Mouse (Mus musculus): ENCODE data around the gene AI413582. TPM values are rescaled to one million over a fixed set of nuclear protein-coding genes. Genes with fewer than 3 reads are reported as not detected.

AI413582 gene
- polyA plus RNA-seq, 1 experiment, result 98.9 TPM

- no peak for DNase-seq
- H3K4me1 ChIP-seq (ENCODE audit: control insufficient read depth, insufficient read depth, low read length), result peaks cover 17% of the 10 kb centered on the region
- H3K27me3 ChIP-seq (ENCODE audit: control insufficient read depth, insufficient read depth, low read length), result no peaks in the 10 kb centered on the region
- H3K4me3 ChIP-seq (replicated peaks; ENCODE audit: insufficient read depth, low read depth, low read length), result no peak overlapping the region
- TF ChIP-seq POLR2A (IDR thresholded peaks at IDR 0.05; ENCODE audit: borderline replicate concordance, insufficient read depth, low read length) (no peak), CTCF (IDR thresholded peaks at IDR 0.05; ENCODE audit: borderline replicate concordance, insufficient read depth, low read depth, low read length) (no peak)
- H3K27ac ChIP-seq (ENCODE audit: insufficient read depth, low read length), result no peak overlapping the region
- 91% methylated on average over 10 of the region's 10 CpGs for WGBS
Measured at GRCm38 (mm10) chr17:27551393-27551940, 14.1 kb downstream of the AI413582 start.

GRCm38 (mm10) chr17:27549234-27549633, 16.3 kb downstream of the AI413582 start:
- Histone ChIP-seq H3K27me3 (ENCODE audit: control insufficient read depth, insufficient read depth, low read length) (no peaks in the 10 kb centered on the region), H3K4me1 (ENCODE audit: control insufficient read depth, insufficient read depth, low read length) (peaks cover 17% of the 10 kb centered on the region), H3K4me3 (replicated peaks; ENCODE audit: insufficient read depth, low read depth, low read length) (no peak overlapping the region), H3K27ac (ENCODE audit: insufficient read depth, low read length) (no peak overlapping the region)
- DNase-seq, result no peak
- no peak for TF ChIP-seq POLR2A (IDR thresholded peaks at IDR 0.05; ENCODE audit: borderline replicate concordance, insufficient read depth, low read length)
- TF ChIP-seq CTCF (IDR thresholded peaks at IDR 0.05; ENCODE audit: borderline replicate concordance, insufficient read depth, low read depth, low read length), result no peak
- 53% methylated on average over 8 of the region's 8 CpGs for WGBS

DNA sequence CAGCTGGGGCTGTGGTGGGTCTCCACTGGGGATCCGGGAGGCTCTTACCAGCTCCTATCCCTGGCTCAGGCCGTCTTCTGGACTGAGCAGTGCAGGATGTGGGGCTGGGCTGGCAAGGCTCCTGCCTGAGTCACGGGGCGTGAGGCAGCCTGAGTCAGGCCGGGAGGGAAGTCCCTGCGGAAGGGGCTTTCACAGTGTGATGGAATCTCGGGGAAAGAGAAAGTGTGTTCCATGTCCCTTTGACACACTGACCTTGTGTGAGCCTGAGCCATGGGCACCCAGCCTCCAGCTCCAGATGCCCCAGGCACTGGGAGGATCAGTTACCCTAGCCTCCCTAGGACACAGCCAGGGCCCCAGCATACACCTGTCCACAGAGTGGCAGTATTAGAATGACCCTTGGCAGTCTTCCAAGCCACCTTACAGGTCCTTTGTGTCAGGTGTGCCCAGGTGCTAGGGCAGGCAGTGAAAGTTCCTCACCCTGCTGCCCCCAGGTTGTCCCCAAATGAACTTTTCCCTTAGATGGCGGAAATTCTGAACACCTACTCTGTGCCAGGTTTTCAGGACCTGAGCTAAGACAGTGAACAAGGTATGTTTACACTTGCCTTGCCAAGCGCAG, 18.2 kb downstream of the AI413582 start:
- no peak overlapping the region for H3K4me3 ChIP-seq (replicated peaks; ENCODE audit: insufficient read depth, low read depth, low read length)
- TF ChIP-seq CTCF (IDR thresholded peaks at IDR 0.05; ENCODE audit: borderline replicate concordance, insufficient read depth, low read depth, low read length) (no peak), POLR2A (IDR thresholded peaks at IDR 0.05; ENCODE audit: borderline replicate concordance, insufficient read depth, low read length) (no peak)
- DNase-seq, result no peak
- peaks cover 9% of the 10 kb centered on the region for H3K4me1 ChIP-seq (ENCODE audit: control insufficient read depth, insufficient read depth, low read length)
- no peaks in the 10 kb centered on the region for H3K27me3 ChIP-seq (ENCODE audit: control insufficient read depth, insufficient read depth, low read length)
- H3K27ac ChIP-seq (ENCODE audit: insufficient read depth, low read length), result no peak overlapping the region
- WGBS, result 80% methylated on average over 9 of the region's 9 CpGs

DNA sequence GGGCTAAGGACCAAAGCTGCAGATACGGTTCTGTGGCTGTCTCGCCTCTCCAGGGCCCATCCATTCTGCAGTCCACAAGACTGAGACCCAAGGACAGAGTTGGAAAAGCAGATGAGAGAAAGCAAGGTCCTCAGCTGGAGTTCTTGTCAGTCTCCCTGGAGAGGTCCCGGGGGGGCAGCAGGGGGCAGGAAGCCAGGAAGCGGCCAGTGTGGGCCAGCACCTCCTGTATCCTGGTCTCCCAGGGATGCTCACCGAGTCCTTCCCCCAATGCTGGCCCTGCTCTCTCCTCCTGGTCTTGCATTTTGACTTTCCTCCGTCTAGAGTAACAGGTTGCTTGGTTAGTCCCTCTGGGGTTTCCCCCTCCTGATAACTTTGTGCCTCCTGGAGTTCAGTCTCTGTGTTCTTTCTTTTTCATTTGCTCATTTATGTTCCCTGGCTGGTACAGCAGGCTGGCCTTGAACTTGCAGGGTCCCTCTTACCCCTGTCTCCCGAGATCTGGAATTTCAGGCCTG, 18.9 kb downstream of the AI413582 start:
- DNase-seq, result no peak

DNA sequence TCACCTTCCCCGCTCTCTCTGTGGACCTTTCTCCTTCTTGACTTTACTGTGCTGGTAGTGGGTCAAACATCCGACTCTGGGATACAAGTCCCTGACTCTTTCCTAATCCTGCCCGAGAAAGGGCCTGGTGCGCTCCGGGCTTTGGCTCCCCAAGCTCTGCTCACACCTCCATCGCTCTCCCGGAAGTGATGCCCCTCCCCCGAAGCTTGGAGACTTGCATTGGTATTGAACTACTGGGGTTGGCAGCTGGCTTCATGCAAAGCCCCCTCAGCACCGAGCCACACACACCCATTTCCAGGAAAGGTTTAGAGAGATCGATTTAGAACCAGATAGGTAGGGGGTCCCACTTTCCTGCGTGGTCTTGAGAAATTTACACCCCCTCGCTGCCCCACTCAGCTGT, 19.6 kb downstream of the AI413582 start:
- TF ChIP-seq POLR2A (IDR thresholded peaks at IDR 0.05; ENCODE audit: borderline replicate concordance, insufficient read depth, low read length) (no peak), CTCF (IDR thresholded peaks at IDR 0.05; ENCODE audit: borderline replicate concordance, insufficient read depth, low read depth, low read length) (no peak)
- peaks cover 18% of the 10 kb centered on the region for H3K4me1 ChIP-seq (ENCODE audit: control insufficient read depth, insufficient read depth, low read length)
- no peaks in the 10 kb centered on the region for H3K27me3 ChIP-seq (ENCODE audit: control insufficient read depth, insufficient read depth, low read length)
- 69% methylated on average over 12 of the region's 12 CpGs for WGBS
- no peak overlapping the region for H3K4me3 ChIP-seq (replicated peaks; ENCODE audit: insufficient read depth, low read depth, low read length)
- DNase-seq, result no peak
- no peak overlapping the region for H3K27ac ChIP-seq (ENCODE audit: insufficient read depth, low read length)

More for the DNA sequence above, 18.9 kb downstream of the AI413582 start:
- TF ChIP-seq CTCF (IDR thresholded peaks at IDR 0.05; ENCODE audit: borderline replicate concordance, insufficient read depth, low read depth, low read length) (no peak), POLR2A (IDR thresholded peaks at IDR 0.05; ENCODE audit: borderline replicate concordance, insufficient read depth, low read length) (no peak)
- peaks cover 15% of the 10 kb centered on the region for H3K4me1 ChIP-seq (ENCODE audit: control insufficient read depth, insufficient read depth, low read length)
- no peak overlapping the region for H3K27ac ChIP-seq (ENCODE audit: insufficient read depth, low read length)
- H3K4me3 ChIP-seq (replicated peaks; ENCODE audit: insufficient read depth, low read depth, low read length), result no peak overlapping the region
- WGBS, result 86% methylated on average over 7 of the region's 7 CpGs
- H3K27me3 ChIP-seq (ENCODE audit: control insufficient read depth, insufficient read depth, low read length), result no peaks in the 10 kb centered on the region

- TF ChIP-seq CTCF (IDR thresholded peaks at IDR 0.05; ENCODE audit: borderline replicate concordance, insufficient read depth, low read depth, low read length) (no peak), POLR2A (IDR thresholded peaks at IDR 0.05; ENCODE audit: borderline replicate concordance, insufficient read depth, low read length) (no peak)
- Histone ChIP-seq H3K4me1 (ENCODE audit: control insufficient read depth, insufficient read depth, low read length) (peaks cover 17% of the 10 kb centered on the region), H3K4me3 (replicated peaks; ENCODE audit: insufficient read depth, low read depth, low read length) (no peak overlapping the region), H3K27me3 (ENCODE audit: control insufficient read depth, insufficient read depth, low read length) (no peaks in the 10 kb centered on the region), H3K27ac (ENCODE audit: insufficient read depth, low read length) (no peak overlapping the region)
- no peak for DNase-seq
- WGBS, result 54% methylated on average over 11 of the region's 11 CpGs
Measured at GRCm38 (mm10) chr17:27544551-27544950, 21.0 kb downstream of the AI413582 start.

DNA sequence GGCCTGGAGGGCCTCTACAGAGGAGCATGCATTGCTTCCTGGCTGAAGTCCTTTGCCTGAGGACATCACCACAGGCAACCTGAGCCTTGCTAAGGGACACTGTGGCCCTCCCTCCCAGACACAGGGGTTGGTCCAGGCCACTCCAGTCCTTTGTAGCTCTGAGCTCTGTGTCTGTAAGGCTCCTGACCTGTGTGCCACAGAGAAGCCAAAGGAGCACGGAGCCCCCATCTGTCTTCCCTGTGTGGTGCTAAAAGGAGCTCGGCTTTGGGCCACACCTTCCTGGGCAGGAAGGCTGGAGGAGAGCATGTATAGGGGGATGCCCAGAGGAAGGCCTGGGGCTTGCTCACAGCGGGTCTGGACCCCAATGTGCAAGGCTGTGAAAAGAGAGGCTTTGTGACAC, 23.6 kb downstream of the AI413582 start:
- TF ChIP-seq POLR2A (IDR thresholded peaks at IDR 0.05; ENCODE audit: borderline replicate concordance, insufficient read depth, low read length) (no peak), CTCF (IDR thresholded peaks at IDR 0.05; ENCODE audit: borderline replicate concordance, insufficient read depth, low read depth, low read length) (no peak)
- peaks cover 9% of the 10 kb centered on the region for H3K4me1 ChIP-seq (ENCODE audit: control insufficient read depth, insufficient read depth, low read length)
- no peak overlapping the region for H3K27ac ChIP-seq (ENCODE audit: insufficient read depth, low read length)
- DNase-seq, result no peak
- H3K27me3 ChIP-seq (ENCODE audit: control insufficient read depth, insufficient read depth, low read length), result no peaks in the 10 kb centered on the region
- no peak overlapping the region for H3K4me3 ChIP-seq (replicated peaks; ENCODE audit: insufficient read depth, low read depth, low read length)
- 25% methylated on average over 3 of the region's 3 CpGs for WGBS

DNA sequence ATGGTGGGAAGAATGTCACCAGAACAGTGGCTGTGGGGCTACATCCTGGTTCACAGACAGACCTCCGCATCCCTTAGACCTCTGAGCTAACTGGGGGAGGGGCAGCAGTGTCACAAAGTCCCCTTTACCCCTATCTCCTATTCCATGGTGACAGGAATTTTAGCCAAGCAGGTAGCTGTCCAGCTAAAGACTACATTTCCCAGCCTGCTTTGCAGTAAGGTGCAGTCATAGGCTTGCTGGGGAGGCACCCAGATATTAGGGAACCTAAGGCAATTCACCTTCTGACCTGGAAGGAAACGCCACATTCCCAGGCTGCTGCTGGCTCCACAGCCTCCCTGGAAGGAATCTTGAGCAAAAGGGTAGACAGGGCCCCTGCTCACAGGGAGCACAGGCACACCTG, 24.3 kb downstream of the AI413582 start:
- WGBS, result 92% methylated on average over 2 of the region's 2 CpGs
- Histone ChIP-seq H3K27me3 (ENCODE audit: control insufficient read depth, insufficient read depth, low read length) (no peaks in the 10 kb centered on the region), H3K4me3 (replicated peaks; ENCODE audit: insufficient read depth, low read depth, low read length) (no peak overlapping the region), H3K4me1 (ENCODE audit: control insufficient read depth, insufficient read depth, low read length) (peaks cover 9% of the 10 kb centered on the region), H3K27ac (ENCODE audit: insufficient read depth, low read length) (no peak overlapping the region)
- no peak for TF ChIP-seq CTCF (IDR thresholded peaks at IDR 0.05; ENCODE audit: borderline replicate concordance, insufficient read depth, low read depth, low read length)
- TF ChIP-seq POLR2A (IDR thresholded peaks at IDR 0.05; ENCODE audit: borderline replicate concordance, insufficient read depth, low read length), result no peak
- no peak for DNase-seq
